Mouse (Mus musculus) thymus, adult 2 months (tissue): ENCODE data around the gene Treml2.

Experiments
- CTCF ChIP-seq: fragments of 200-500 bp; IDR thresholded peaks from 2 replicates; pipeline ENCODE4 v1.5.1; 2012; ENCODE audit warnings: mild to moderate bottlenecking, control low read depth, low read length, moderate library complexity, borderline replicate concordance; ENCODE audit not compliant: control insufficient read depth, poor library complexity, insufficient read depth; ENCODE audit errors: extremely low read depth
- POLR2A ChIP-seq: fragments of 200-500 bp; IDR thresholded peaks from 2 replicates; pipeline ENCODE4 v1.6.1; 2012; ENCODE audit warnings: mild to moderate bottlenecking, low read length, control low read depth, moderate library complexity; ENCODE audit not compliant: control insufficient read depth, poor library complexity, insufficient read depth; ENCODE audit errors: extremely low read depth

DNA sequence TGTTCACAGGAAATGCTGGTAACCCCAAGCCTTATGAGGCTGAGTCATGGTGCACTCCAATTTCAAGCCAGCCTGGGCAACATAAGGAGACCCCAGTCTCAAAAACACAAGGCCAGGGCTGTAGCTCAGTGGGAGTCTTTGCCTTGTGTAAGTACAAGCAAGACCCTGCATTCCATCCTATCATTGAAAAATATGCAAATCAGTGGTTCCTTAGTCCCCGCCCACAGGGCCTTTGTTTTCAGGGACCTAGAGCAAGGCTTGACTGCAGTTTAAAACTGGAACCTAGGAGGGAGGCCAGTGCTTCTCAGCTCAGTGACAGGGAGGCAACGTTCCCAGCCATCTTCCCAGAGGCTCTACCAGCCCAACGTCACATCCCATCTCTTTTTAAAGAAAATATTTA, 23.9 kb downstream of the Treml2 start:
- TF ChIP-seq CTCF (no peak), POLR2A (no peak)
